ENCODE assay signal across 8 mouse cellular contexts in genomic region chr16:10192679-10193506, GRCm38 (mm10). TPM values are rescaled to one million over a fixed set of nuclear protein-coding genes. Genes with fewer than 3 reads are reported as not detected.
A peak's percentile ranks its signal among the peaks of the same experiment; 100 is the strongest.
DNase-seq lines count a peak whose midpoint lies in the region; ATAC-seq lines count a peak whose summit lies in the region.

TSS of gene Atf7ip2 (plus strand) at chr16:10192712.

- under 1% methylated on average over 63 of the region's 63 CpGs for WGBS in embryonic facial prominence, embryonic 10.5 days
- under 1% methylated on average over 63 of the region's 63 CpGs for WGBS in intestine, embryonic 15.5 days
- WGBS in macrophage (ENCODE audit: missing documents): 3% methylated on average over 63 of the region's 63 CpGs

- ATAC-seq in intestine, embryonic 15.5 days: peak; percentile 100
- no peak for ATAC-seq in monocyte, adult 5-6 weeks (replicated peaks; ENCODE audit: insufficient number of reproducible peaks, low FRiP score, low TSS enrichment, poor library complexity, severe bottlenecking)

- peaks cover 15% of the 10 kb centered on the region for H3K4me1 ChIP-seq in embryonic facial prominence, embryonic 10.5 days
- H3K4me1 ChIP-seq in intestine, embryonic 15.5 days (replicated peaks): no peaks in the 10 kb centered on the region

- H3K4me2 ChIP-seq in intestine, embryonic 15.5 days (replicated peaks): peak within 1 kb of the TSS; percentile 98

- H3K79me2 ChIP-seq in macrophage (ENCODE audit: inconsistent target): no peaks in the 10 kb centered on the region

- peak within 1 kb of the TSS; percentile 56 for H3K9ac ChIP-seq in intestine, embryonic 15.5 days

- H3K9me3 ChIP-seq in embryonic facial prominence, embryonic 10.5 days: peaks cover 11% of the 10 kb centered on the region
- H3K9me3 ChIP-seq in intestine, embryonic 15.5 days: no peaks in the 10 kb centered on the region

- peak within 1 kb of the TSS; percentile 81 for H3K27ac ChIP-seq in embryonic facial prominence, embryonic 10.5 days (replicated peaks)
- H3K27ac ChIP-seq in intestine, embryonic 15.5 days: no peak within 1 kb of the TSS
- H3K27ac ChIP-seq in macrophage: no peak within 1 kb of the TSS

- peak; percentile 71 for DNase-seq in brain, adult 2 months (ENCODE audit: low read depth, low spot score)
- peak; percentile 94 for DNase-seq in embryonic facial prominence, embryonic 10.5 days (ENCODE audit: low spot score)
- peak; percentile 14 for DNase-seq in gonadal fat pad, adult 2 months (ENCODE audit: low read depth)
- peak; percentile 4 to 63 for DNase-seq in left cerebral cortex, adult 9 months (ENCODE audit: low spot score in 2 of 2)
- peak; percentile 85 to 90 for DNase-seq in right cerebral cortex, postnatal 10 days (ENCODE audit: low spot score in 2 of 2)

- no peaks in the 10 kb centered on the region for H3K36me3 ChIP-seq in embryonic facial prominence, embryonic 10.5 days (replicated peaks)
- H3K36me3 ChIP-seq in intestine, embryonic 15.5 days: no peaks in the 10 kb centered on the region
- no peaks in the 10 kb centered on the region for H3K36me3 ChIP-seq in macrophage (ENCODE audit: inconsistent target)

- peak within 1 kb of the TSS; percentile 74 for H3K4me3 ChIP-seq in embryonic facial prominence, embryonic 10.5 days
- H3K4me3 ChIP-seq in intestine, embryonic 15.5 days (replicated peaks): peak within 1 kb of the TSS; percentile 59
- H3K4me3 ChIP-seq in macrophage (ENCODE audit: inconsistent target): peak within 1 kb of the TSS; percentile 17; the same call in 1 of the 2 replicates

- peaks cover 6% of the 10 kb centered on the region for H3K27me3 ChIP-seq in embryonic facial prominence, embryonic 10.5 days (replicated peaks; ENCODE audit: low read depth, poor library complexity, severe bottlenecking)
- no peaks in the 10 kb centered on the region for H3K27me3 ChIP-seq in intestine, embryonic 15.5 days (replicated peaks)

RNA-seq across cellular contexts. Expression of gene Atf7ip2, which starts in this region (rescaled TPM):
- polyA plus RNA-seq in embryonic facial prominence, embryonic 10.5 days (2016; fragmentation: Nextera tagmentation; extraction: Ambion mirVana): 1.7 and 2.2 TPM in 2 replicates
- not detected in 2 replicates for polyA plus RNA-seq in gonadal fat pad, adult 2 months (2012; rRNA removed)
- polyA plus RNA-seq in intestine, embryonic 15.5 days (2015; fragmentation: Nextera tagmentation; extraction: Ambion mirVana): 0.83 and 0.93 TPM in 2 replicates
- total RNA-seq in macrophage (2018; cell fraction: chromatin; rRNA removed): 1 to 10 TPM in 24 of 26 experiments, under 1 TPM in 2; 0.62 to 6.1 (median 2.0) TPM
- total RNA-seq in macrophage (2018; cell fraction: cytosol; rRNA removed): under 1 TPM in 25 of 26 experiments, not detected in 1; 0.05 to 0.58 (median 0.22) TPM
- total RNA-seq in macrophage (2018; cell fraction: nucleus; rRNA removed): 10 to 100 TPM in 1 of 26 experiments, 1 to 10 TPM in 9, under 1 TPM in 15, not detected in 1; 0.18 to 12.4 (median 0.89) TPM
- 0.07 to 2.4 TPM (median 0.11 TPM) in 3 replicates for polyA plus RNA-seq in macrophage (2018)
- not detected in 3 replicates for total RNA-seq in monocyte, adult 5-6 weeks (2017)

Comparison
In these comparisons a context has a peak if more than half of its experiments do, and no peak if none do; other contexts are left out.
1. Peak in DNase-seq in gonadal fat pad, adult 2 months; RNA of the gene not detected or under 1 TPM.
2. Peak in ATAC-seq, H3K4me3 ChIP-seq, H3K9ac ChIP-seq and H3K4me2 ChIP-seq in intestine, embryonic 15.5 days; RNA of the gene not detected or under 1 TPM.
3. DNase-seq: peak in every context shown above with its lines; median percentile 94 in embryonic facial prominence, embryonic 10.5 days; 88 in right cerebral cortex, postnatal 10 days; 71 in brain, adult 2 months; 34 in left cerebral cortex, adult 9 months; 14 in gonadal fat pad, adult 2 months.
4. H3K4me3 ChIP-seq: peak in every context shown above with its lines; median percentile 74 in embryonic facial prominence, embryonic 10.5 days; 59 in intestine, embryonic 15.5 days; 17 in macrophage.